In genomic region chrX:56346176-56346931, GRCm38 (mm10) we compare ENCODE assay signal across 7 mouse cellular contexts. TPM values are rescaled to one million over a fixed set of nuclear protein-coding genes. Genes with fewer than 3 reads are reported as not detected.
DNase-seq lines count a peak whose midpoint lies in the region; ATAC-seq and TF ChIP-seq lines count a peak whose summit lies in the region.

TSS of gene Zfp449 (plus strand) at chrX:56346400.

- peak within 1 kb of the TSS; percentile 66 for H3K4me2 ChIP-seq in intestine, postnatal 0 days (replicated peaks; ENCODE audit: low read depth)
- H3K4me2 ChIP-seq in midbrain, embryonic 11.5 days: peak within 1 kb of the TSS; percentile 45

- H3K27me3 ChIP-seq in embryonic facial prominence, embryonic 10.5 days (replicated peaks; ENCODE audit: low read depth, poor library complexity, severe bottlenecking): no peaks in the 10 kb centered on the region
- H3K27me3 ChIP-seq in intestine, postnatal 0 days (replicated peaks; ENCODE audit: control insufficient read depth, insufficient read depth, low read length): no peaks in the 10 kb centered on the region
- H3K27me3 ChIP-seq in midbrain, embryonic 11.5 days (ENCODE audit: control insufficient read depth, insufficient read depth, low read length): no peaks in the 10 kb centered on the region

- intact Hi-C loops in left cerebral cortex, postnatal 4 days (cut with DNase I): no loop called here

- WGBS in embryonic facial prominence, embryonic 10.5 days: 12% methylated on average over 39 of the region's 39 CpGs
- WGBS in intestine, postnatal 0 days: 23% methylated on average over 39 of the region's 39 CpGs
- 12% methylated on average over 39 of the region's 39 CpGs for whole genome bisulfite sequencing in midbrain, embryonic 11.5 days

- no peak for TF ChIP-seq CTCF in intestine, postnatal 0 days (IDR thresholded peaks at IDR 0.05; ENCODE audit: low read depth)

- H3K27ac ChIP-seq in embryonic facial prominence, embryonic 10.5 days (replicated peaks): peak within 1 kb of the TSS; percentile 79
- no peak within 1 kb of the TSS for H3K27ac ChIP-seq in intestine, postnatal 0 days (ENCODE audit: low read depth, low read length)
- H3K27ac ChIP-seq in midbrain, embryonic 11.5 days (ENCODE audit: low read depth, low read length): no peak within 1 kb of the TSS

- peak within 1 kb of the TSS; percentile 64 for H3K4me3 ChIP-seq in embryonic facial prominence, embryonic 10.5 days
- H3K4me3 ChIP-seq in intestine, postnatal 0 days (ENCODE audit: low read depth, low read length): peak within 1 kb of the TSS; percentile 48
- H3K4me3 ChIP-seq in midbrain, embryonic 11.5 days (ENCODE audit: low read depth, low read length): peak within 1 kb of the TSS; percentile 53

- no peak within 1 kb of the TSS for H3K9ac ChIP-seq in intestine, postnatal 0 days (ENCODE audit: low read depth, low read length)
- H3K9ac ChIP-seq in midbrain, embryonic 11.5 days (ENCODE audit: low read length): peak within 1 kb of the TSS; percentile 63

- DNase-seq in adrenal gland, postnatal 14 days: peak; percentile 89
- peak; percentile 89 for DNase-seq in embryonic facial prominence, embryonic 10.5 days (ENCODE audit: low spot score)
- peak; percentile 83 for DNase-seq in left cerebral cortex, postnatal 4 days
- DNase-seq in midbrain, embryonic 11.5 days (ENCODE audit: low spot score, missing footprints): peak; percentile 96
- peak; percentile 28 for DNase-seq in spleen, adult 12 weeks (ENCODE audit: low spot score)

- H3K4me1 ChIP-seq in embryonic facial prominence, embryonic 10.5 days: 0 out of 2 replicates have a peak, but pooled peaks cover 3% of the 10 kb centered on the region
- no peaks in the 10 kb centered on the region for H3K4me1 ChIP-seq in intestine, postnatal 0 days (replicated peaks; ENCODE audit: control insufficient read depth, insufficient read depth, low read length)
- no peaks in the 10 kb centered on the region for H3K4me1 ChIP-seq in midbrain, embryonic 11.5 days (ENCODE audit: control insufficient read depth, insufficient read depth, low read length)

- 0 out of 2 replicates have a peak, but pooled peaks cover 5% of the 10 kb centered on the region for H3K9me3 ChIP-seq in embryonic facial prominence, embryonic 10.5 days
- no peaks in the 10 kb centered on the region for H3K9me3 ChIP-seq in intestine, postnatal 0 days (ENCODE audit: control insufficient read depth)
- H3K9me3 ChIP-seq in midbrain, embryonic 11.5 days (ENCODE audit: control insufficient read depth, low read length): no peaks in the 10 kb centered on the region

- peaks cover 10% of the 10 kb centered on the region; the same call in 1 of the 2 replicates for H3K36me3 ChIP-seq in embryonic facial prominence, embryonic 10.5 days (replicated peaks)
- H3K36me3 ChIP-seq in intestine, postnatal 0 days (ENCODE audit: control insufficient read depth, insufficient read depth): no peaks in the 10 kb centered on the region
- no peaks in the 10 kb centered on the region for H3K36me3 ChIP-seq in midbrain, embryonic 11.5 days (ENCODE audit: control insufficient read depth, insufficient read depth, low read length)

- peak; percentile 100 for ATAC-seq in granulocyte monocyte progenitor cell, adult 5-6 weeks (replicated peaks; ENCODE audit: poor library complexity, severe bottlenecking)
- peak; percentile 75 for ATAC-seq in intestine, postnatal 0 days
- ATAC-seq in midbrain, embryonic 11.5 days (ENCODE audit: low FRiP score): peak; percentile 98

RNA-seq across cellular contexts. Expression of gene Zfp449, which starts in this region (rescaled TPM):
- 3.2 and 3.8 TPM in 2 replicates for total RNA-seq in adrenal gland, postnatal 14 days (2021)
- polyA plus RNA-seq in embryonic facial prominence, embryonic 10.5 days (2016; fragmentation: Nextera tagmentation; extraction: Ambion mirVana): 7.8 and 8.0 TPM in 2 replicates
- total RNA-seq in granulocyte monocyte progenitor cell, adult 5-6 weeks (2014; fragmentation: Nextera tagmentation): 1.2 and 4.4 TPM in 2 replicates
- total RNA-seq in granulocyte monocyte progenitor cell, adult 5-6 weeks (2017): 1.1 and 1.4 TPM in 2 replicates
- 2.2 and 2.4 TPM in 2 replicates for polyA plus RNA-seq in intestine, postnatal 0 days (2015; fragmentation: Nextera tagmentation; extraction: Ambion mirVana)
- total RNA-seq in left cerebral cortex, postnatal 4 days (2021): 1 to 10 TPM; 5.6 to 5.7 TPM
- polyA plus RNA-seq in midbrain, embryonic 11.5 days (2014; fragmentation: Nextera tagmentation; extraction: Ambion mirVana): 7.4 and 8.6 TPM in 2 replicates

Comparison
In these comparisons a context has a peak if more than half of its experiments do, and no peak if none do; other contexts are left out.
1. DNase-seq: peak in every context shown above with its lines; median percentile 96 in midbrain, embryonic 11.5 days; 89 in adrenal gland, postnatal 14 days; 89 in embryonic facial prominence, embryonic 10.5 days; 83 in left cerebral cortex, postnatal 4 days; 28 in spleen, adult 12 weeks.